Mouse (Mus musculus): ENCODE results near the gene Ints6. TPM values are rescaled to one million over a fixed set of nuclear protein-coding genes. Genes with fewer than 3 reads are reported as not detected.
A peak's percentile ranks its signal among the peaks of the same experiment; 100 is the strongest.

Ints6 gene
- 10 to 100 TPM; 14.3 to 22.4 TPM for total RNA-seq (2021)

DNA sequence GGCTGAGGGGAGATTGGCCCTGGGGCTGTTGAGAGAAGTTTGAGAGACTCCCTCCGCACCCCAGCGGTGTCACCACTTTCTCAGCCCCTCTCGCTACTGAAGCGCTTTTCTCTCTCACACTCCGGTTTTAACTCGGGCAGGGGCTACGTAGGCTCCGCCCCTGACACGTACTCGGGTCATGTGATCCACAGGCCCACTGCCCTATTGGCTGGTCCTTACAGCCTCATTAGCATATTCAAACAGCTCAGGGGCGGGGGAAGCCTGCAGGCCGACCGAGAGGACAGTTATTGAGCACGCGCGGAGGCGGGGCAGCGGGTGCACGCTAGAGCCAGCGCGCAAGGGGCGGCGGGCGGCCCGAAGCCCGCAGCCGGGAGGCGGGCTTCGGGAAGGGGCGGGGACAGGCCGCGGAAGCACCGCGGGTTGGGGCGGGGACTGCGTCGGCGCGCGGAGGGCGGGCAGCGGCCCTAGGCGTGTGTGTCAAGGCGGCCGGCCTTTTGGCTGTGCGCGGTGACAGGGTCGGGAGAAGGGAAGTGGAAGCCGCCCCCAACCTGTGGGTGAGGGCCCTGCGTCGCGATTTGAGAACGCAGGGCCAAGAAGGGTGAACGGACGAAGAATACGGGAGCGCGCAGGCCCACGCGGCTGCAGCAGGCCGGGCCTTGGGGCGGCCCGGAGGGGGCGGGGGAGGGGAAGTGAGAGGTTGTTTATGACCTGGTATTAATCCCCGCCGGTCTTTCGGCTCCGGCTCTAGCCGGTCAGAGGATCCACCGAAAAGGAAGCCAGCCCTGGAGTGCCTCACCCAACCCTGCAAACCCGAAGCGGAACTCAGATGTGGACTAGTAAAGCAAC lies at the start of gene Ints6:
Gene Ints6 (minus strand): TSS at position 134 of the 846 bp plus-strand sequence.
- DNase-seq: peak; percentile 99
- intact Hi-C loops (cut with DNase I): loop anchor here (1.0 to 5.0 kb wide), 4 partner anchors 76 to 211 kb away; partner anchors contain the start of gene Wdfy2

DNA sequence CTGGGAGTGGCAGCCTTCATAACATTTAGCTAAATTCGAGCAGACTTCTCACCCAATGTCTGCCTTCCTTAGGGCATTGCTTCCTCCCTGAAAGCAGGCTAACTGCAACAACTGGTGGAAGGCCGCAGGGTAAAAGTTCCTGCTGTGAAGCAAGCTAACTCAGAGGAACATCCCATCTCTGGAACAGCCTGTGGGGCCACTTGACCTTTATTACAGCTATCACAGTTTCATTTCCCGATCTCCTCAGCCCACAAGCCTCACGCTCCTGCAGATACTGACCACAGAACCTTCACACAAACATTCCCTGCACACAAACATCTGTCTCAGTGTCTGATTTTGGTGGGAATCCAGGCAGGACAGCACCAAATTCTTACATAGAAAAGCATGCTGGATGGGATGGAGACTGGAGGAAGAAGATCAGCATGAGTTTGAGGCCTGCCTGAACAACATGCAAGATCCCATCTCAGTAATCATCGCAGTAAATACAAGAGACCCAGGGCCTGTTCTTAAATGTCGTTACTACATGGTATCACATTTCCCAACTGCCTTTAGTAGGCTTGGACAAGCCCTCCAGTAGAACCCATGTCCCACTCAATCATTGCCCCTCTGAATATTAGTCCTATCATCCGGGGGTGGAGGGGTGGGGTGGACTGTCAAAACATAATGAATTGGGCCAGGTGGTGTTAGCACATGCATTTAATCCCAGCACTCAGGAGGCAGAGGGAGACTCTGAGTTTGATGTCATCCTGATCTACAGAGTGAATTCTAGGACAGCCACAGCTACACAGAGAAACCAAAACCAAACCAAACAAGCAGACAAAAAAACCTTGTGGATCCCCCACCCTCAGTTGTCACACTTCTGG lies 47.9 kb upstream of the Ints6 start:
- intact Hi-C loops (cut with DNase I): no loop called here
- no peak for DNase-seq

DNA sequence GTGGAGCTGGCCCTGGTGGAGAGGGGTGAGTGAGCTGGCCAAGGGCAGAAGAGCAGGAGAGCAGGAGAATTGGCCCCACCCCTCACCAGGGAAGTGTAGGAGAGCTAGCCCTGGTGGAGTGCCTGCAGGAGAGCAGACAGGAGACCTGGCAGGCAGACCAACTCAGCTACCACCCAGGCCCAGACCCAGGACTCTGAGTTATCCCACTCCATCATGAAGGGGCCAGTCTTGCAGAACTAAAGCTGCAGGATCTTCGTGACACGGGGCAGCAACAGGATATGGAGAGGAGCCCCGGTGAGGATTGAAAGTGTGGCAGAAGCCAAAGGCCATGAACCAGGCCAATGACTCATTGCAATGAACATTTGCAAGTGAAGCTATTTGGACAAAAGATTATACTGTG lies 46.0 kb upstream of the Ints6 start:
- intact Hi-C loops (cut with DNase I): no loop called here
- DNase-seq: peak in 1 of 2 experiments; percentile 3

DNA sequence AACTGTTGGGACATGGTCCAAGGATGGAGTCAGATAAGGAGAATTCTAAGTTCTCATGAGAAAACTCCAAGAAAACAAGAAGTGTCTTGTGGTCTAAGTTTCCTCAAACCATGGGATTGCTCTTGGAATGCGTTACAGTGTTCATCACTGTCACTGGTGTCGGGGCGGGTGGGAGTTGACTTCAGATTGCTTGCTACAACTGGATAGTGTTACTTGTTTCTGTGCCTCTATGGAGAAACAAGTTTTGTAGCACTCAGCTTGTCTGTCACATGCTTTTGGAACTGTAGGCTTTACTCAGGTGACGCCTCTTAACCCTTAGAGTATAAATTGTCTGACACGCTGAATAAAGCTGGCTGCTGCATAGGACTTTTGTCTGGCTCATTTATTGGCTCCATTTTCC lies 42.2 kb upstream of the Ints6 start:
- no peak for DNase-seq
- intact Hi-C loops (cut with DNase I): no loop called here

DNA sequence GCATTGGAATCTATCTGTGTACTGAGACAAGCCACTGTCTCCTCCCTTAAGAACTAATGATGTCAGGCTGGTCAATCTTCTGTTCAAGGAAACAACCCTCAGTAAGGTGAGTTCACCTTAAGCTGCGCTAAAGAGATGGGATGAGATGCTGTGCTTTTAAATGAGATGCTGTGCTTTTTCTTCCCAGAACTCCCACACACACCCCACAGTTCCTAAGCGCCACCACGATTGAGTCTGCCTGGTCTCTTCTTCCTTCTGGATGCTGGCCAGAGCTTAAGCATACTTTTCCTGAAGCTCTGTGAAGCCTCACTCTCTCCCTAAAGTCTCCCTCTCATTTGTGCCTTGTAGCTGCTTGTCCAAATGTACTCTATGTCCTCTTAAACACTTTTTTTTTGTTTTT lies 39.8 kb upstream of the Ints6 start:
- DNase-seq: no peak
- intact Hi-C loops (cut with DNase I): no loop called here

DNA sequence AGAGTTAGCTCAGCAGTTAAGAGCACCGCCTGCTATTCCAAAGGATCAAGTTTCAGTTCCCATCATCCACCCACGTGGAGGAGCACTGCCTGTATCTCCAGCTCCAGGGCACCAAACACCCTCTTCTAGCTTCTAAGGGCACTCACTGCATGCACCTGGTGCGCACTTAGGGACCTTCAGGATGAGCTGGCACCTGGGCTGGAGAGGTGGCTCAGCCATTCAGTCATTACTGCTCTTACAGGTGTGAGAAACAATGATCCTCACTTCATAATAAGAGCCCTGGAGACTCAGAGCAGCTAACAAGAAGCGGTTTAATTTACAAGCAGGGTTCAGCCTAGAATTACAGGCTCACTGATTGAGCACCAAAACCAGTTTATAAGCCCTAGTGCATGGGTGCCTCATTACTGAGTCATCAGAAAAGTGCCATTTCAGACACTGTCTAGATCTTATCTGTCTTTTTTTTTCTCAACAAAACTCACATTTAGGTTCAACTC lies 37.7 kb upstream of the Ints6 start:
- peak in 1 of 2 experiments; percentile 5 for DNase-seq
- intact Hi-C loops (cut with DNase I): no loop called here

DNA sequence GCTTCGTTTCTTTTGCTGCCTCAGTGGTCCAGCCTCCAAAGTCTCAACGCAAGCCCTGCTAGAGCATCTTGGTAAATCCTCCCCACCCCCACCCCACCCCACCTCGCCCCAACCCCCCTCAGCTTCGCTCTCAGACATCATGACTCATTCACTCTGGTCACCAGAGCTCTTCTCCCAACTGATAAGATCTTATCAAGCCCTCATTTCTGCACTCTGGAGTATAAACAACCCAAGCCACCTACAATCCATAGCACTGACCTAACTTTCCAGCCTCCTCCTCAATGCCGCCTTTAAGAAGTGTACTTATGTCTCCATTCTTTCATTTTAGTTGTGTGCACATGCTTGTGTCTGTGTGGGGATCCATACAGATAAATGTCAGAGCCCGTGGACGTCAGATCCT lies 34.8 kb upstream of the Ints6 start:
- intact Hi-C loops (cut with DNase I): no loop called here
- no peak for DNase-seq

DNA sequence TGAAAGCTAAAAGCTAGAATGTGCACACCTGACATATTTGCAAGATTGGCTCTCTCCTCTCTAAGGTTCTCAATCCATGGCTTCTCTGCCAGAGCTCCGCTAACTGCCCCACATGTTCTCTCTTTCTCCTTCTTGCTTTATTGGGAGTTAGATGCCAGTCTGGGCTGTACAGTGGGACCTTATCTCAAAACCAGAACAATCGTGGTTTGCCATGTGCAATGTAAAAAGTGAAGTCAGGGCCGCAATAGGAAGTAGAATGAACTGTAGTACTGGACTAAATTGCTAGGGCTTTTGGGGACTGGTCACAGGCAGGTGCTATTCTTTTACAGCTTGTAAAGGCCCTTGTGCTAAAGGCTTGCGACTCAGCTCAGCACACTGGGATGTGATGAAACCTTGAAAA lies 28.3 kb upstream of the Ints6 start:
- DNase-seq: no peak
- intact Hi-C loops (cut with DNase I): no loop called here

DNA sequence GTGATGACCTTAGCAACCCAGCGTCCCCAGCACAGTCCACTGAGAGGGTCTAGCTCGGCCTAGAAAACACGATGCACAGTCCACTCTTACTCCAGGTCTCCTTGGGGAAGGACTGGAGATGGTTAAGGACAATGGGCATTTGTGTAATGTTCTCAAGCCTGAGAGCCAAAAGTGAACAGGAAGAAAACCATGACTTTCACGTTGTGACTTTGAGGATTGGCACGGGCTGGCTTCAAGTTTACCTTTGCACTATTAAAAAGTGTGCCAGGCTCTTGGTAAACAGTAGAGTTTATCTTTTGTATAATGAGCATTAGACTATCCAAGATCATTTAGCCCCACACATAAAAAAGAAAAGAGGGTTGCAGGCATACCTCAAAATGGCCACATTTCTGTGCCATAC lies 22.0 kb upstream of the Ints6 start:
- intact Hi-C loops (cut with DNase I): no loop called here
- DNase-seq: no peak

DNA sequence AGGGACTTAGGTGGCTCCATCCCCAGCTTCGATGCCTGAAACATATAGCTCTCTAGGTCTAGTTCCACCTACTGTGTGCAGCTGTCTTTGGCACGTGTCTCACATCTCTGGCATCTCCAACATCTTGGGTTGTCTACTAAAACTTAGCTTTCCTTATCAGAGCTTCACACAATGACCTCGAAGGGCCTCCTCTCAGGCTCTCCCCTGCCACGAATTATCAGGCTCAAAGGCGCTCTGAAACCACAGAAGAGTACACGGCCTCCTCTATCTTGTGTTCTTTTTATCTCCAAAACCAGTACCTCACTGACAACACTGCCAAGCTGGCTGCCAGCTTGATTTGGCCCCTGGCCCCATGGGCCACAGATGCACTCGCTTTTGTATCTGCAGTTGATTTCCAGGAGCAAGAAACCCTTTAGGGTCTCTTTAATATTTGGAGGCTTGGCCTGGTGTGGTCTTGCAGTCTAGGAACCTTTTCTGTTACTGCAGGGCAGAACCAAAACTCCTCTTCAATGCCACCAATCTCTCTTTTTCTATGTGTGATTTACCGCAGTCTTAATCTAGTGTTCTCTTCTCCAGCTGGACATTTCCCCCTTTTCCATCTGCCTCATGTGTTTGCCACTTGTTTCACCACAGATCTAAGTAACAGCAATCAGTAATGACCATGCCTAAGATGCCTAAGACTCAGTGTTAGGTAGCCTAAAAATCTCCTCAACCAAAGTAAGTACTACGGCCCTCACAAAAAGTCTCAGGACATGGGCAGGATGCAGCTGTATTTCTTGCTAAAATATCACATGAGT lies 19.7 kb upstream of the Ints6 start:
- no peak for DNase-seq
- intact Hi-C loops (cut with DNase I): no loop called here

DNA sequence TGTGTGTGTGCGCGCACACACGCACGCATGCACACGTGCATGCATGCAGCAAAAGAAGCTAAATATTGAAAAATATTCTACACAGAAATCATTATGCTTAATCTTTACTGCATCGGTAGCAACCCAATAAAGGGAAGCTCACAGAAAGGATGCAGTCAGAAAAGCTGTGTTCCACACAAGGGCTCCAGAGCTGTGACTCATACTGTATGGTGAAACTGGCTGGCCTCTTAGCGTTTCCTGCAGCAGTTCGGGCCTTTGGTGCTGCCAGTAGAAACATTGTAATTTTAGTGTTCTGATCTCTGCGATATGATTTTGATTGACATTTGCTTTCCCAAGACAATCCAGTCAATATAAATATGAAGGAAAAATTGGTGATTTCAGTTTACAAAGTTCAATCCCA lies 17.1 kb upstream of the Ints6 start:
- intact Hi-C loops (cut with DNase I): no loop called here
- DNase-seq: no peak

DNA sequence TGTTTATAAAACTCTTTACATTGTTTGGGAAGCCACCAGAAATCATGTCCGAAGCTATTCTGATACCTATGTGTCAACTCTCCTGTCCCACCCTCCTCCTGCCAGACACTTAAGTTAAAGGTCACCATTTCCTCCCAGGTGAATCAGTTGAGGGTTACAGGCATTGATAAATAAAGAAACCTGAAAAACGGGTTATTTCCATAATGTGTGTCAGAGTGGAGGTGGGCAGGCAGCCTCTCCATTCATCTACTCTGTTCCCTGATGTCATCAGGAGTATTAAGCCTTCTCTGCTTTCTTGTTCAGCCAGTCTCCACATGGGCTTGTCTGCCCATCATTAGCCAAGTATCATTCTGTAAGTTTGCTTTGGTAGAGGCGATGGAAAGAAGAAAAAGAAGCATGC lies 14.1 kb upstream of the Ints6 start:
- DNase-seq: no peak
- intact Hi-C loops (cut with DNase I): no loop called here

DNA sequence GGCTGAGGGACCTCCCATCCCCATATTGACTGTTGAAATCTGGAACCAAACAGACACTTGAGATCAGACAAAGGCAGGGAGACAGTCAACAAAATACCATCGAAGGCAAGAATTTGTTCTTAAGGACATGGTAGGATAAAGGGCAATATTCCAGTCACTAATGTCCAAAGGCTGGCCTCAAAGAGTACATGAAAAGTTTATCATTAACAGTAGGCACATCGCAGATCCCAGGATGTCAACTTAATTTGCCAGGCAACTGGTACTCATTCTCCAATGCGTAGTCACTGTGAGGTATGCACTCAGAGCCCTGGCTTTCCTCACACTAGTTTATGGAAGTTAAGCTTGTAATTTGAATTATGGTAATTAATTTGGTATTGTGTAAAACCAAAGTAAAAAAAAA lies 13.3 kb upstream of the Ints6 start:
- intact Hi-C loops (cut with DNase I): no loop called here

DNA sequence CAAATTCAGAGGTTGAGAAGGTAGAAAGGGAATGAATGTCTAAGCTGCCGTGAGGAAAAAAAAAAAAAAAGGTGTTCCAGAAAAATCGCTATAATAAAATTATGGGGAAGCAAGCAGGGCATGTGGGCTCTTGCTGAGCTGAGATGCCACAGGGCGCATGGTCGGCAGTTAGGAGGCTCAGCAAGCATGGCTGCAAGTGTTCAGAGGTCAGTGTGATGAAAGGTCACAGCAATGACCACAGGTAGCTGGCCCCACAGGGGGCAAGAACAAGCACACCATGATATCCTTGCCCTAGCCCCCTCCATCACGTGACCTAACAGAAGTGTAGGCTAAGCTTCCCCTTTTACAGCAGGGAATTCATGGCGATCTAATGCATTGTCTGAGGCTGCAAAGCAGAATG lies 12.8 kb upstream of the Ints6 start:
- no peak for DNase-seq
- intact Hi-C loops (cut with DNase I): no loop called here

More for the DNA sequence above, 13.3 kb upstream of the Ints6 start:
- no peak for DNase-seq

DNA sequence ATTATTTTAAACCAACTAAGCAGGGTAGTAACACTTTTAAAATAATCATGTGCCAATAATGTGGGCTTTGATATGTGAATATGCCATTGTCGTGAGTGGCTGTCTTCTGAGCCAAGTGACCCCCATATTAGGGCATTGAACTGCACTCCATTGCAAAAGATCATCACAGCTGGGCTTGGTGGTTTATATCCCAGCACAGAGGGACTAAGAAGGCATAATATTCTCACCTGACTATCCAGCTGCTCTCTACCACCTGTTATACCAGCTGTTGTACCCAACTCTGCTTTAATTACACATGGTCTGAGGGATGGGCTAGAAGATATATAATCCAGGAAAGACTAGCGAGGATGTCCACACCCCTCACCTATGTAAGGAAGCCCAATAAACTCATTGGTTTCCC lies 4.4 kb upstream of the Ints6 start:
- no peak for DNase-seq
- intact Hi-C loops (cut with DNase I): no loop called here

DNA sequence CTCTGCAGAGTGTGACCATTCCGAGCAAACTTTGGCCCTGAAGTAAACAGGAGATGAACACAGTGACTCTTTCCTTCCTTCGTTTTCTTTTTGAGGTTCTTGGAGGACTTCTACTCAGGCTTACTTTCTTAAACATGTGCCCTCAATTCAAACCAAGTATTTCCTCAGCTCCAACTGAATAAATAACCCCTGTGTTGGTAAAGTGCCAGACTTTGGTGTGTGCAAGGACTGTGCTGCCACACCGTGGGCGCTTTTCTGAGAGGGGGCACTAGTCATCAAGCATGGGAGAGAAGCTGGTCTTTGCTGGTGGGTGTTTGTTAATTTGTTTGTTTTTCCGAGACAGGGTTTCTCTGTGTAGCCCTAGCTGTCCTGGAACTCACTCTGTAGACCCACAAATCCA lies 3.4 kb upstream of the Ints6 start:
- intact Hi-C loops (cut with DNase I): loop anchor here (5.0 kb wide), 2 partner anchors 173 to 208 kb away; no protein-coding TSS in a partner anchor
- no peak for DNase-seq

DNA sequence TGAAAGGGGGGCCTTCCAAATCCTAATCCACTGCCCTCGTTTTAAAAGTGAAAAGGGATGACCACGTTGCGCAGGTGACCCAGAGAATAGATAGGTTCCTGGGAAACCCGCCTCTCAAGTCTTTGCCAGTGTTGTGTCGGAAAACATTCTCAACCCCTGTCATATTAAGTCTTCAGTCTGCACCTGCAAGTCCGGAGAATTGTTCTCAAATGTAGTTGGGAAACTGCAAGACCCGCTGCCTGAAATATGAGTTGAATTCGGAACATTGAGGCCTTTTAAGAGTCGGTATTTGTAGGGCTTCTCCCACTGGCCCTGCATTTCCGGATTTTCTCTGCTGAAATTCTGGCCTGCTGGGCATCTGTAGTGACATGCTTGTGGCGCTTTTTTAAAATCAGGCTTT lies 974 bp upstream of the Ints6 start:
- intact Hi-C loops (cut with DNase I): loop anchor here (1.0 to 5.0 kb wide), 4 partner anchors 75 to 210 kb away; partner anchors contain the start of gene Wdfy2
- DNase-seq: peak in 1 of 2 experiments; percentile 64

DNA sequence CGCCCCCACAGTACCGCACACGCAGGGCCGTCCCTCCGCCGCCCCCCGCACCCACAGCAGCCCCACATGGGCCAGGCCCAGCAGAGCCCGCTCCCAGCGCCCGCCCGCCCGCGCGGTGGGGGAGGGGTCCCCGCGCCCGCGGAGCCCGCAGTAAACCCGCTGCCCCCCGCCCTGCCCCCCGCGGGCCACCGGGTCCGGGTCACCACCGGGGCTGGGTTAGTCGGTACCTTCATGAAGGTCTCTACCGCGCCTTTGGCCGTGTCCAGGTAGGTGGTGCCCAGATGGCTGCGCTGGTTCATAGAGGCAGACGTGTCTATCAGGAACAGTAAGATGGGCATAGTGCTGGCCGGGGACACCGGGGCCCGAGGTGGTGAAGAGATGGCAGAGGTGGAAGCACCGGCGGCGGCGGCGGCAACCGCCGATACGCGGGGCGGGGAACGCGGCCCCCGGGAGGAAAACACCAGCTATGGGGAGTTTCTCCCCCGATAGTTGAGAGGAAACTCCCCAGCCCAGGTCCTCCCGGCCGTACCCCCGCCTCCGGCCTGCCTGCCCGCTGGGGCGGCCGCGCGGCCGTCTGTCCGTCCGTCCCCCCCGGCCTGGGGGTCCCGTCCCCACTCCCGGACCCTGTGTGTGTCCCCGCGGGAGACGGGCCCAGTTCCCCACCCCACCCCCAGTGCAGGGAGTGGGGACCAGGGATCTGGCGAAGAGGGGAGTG lies 491 bp downstream of the Ints6 start:
- DNase-seq: peak; percentile 76 to 79
- intact Hi-C loops (cut with DNase I): loop anchor here (1.0 to 5.0 kb wide), 4 partner anchors 77 to 212 kb away; partner anchors contain the start of gene Wdfy2

DNA sequence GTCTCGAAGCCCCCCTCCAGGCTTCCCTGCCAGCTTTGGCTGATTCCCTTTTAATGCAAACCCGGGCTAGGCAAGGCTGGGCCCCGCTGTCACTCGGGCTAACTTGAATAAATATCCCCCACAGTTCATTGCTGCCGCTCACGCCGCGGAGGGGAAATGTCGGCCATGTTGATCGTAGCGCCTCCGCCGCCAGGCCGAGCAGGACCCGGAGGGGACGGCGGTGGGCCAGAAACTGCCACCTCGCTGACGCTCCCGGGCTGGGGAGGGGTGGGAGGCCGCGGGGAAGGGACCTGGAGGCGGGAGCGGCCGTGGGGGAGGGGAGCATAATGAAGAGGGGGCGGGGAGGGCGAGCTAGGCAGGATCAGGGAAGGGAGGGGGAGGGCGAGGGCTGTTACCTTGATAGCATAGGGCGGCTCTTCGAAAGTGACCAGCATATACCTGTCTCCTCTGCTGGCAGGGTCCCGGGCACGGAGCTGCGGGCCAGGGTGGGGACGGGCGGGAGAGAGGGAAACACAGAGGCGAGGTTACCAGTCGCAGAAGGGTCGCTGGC lies 1.1 kb downstream of the Ints6 start:
- peak; percentile 80 to 87 for DNase-seq
- intact Hi-C loops (cut with DNase I): loop anchor here (2.0 to 5.0 kb wide), 4 partner anchors 119 to 212 kb away; no protein-coding TSS in a partner anchor
